Comparison of ENCODE assay signal across 24 mouse cellular contexts in genomic region chr15:79430461-79431000, GRCm38 (mm10).
"Had no signal": no experiment of that assay in that cellular context is flagged by ENCODE, and none has a peak within 500 bp of the region (broad histone marks: within the 10 kb centered on the region; RNA-seq: fewer than 3 reads in every experiment).

No protein-coding gene starts in this region.

- ATAC-seq: hindbrain, embryonic 16.5 days; inflammation-experienced regulatory T-cells, adult 6 months; intestine, embryonic 15.5 days; intestine, postnatal 0 days; liver, postnatal 0 days had no signal

- H3K4me2 ChIP-seq: heart, embryonic 12.5 days; heart, embryonic 15.5 days; hindbrain, embryonic 13.5 days; intestine, embryonic 15.5 days; limb, embryonic 12.5 days; liver, embryonic 11.5 days; liver, embryonic 13.5 days; liver, embryonic 15.5 days had no signal

- H3K27ac ChIP-seq: hindbrain, embryonic 10.5 days; hindbrain, embryonic 13.5 days; intestine, embryonic 15.5 days; layer of hippocampus, adult 2 months; left cerebral cortex, adult 2 months; limb, embryonic 10.5 days; limb, embryonic 12.5 days; liver, embryonic 15.5 days had no signal

- H3K4me3 ChIP-seq: gastrocnemius, adult 2 months; heart, embryonic 12.5 days; heart, embryonic 15.5 days; hindbrain, embryonic 10.5 days; hindbrain, embryonic 13.5 days; intestine, embryonic 15.5 days; layer of hippocampus, adult 2 months; left cerebral cortex, adult 2 months; limb, embryonic 10.5 days; limb, embryonic 12.5 days; liver, embryonic 13.5 days; liver, embryonic 15.5 days had no signal

- H3K9me3 ChIP-seq: heart, embryonic 15.5 days; hindbrain, embryonic 13.5 days; intestine, embryonic 15.5 days; limb, embryonic 10.5 days; liver, embryonic 13.5 days; liver, embryonic 15.5 days had no signal

- DNase-seq: gastrocnemius, adult 2 months; gastrocnemius, postnatal 10 days; gastrocnemius, postnatal 25 days; heart, postnatal 14 days; heart, postnatal 4 days; kidney, postnatal 10 days; kidney, postnatal 4 days; liver; liver, embryonic 13.5 days; liver, postnatal 0 days had no signal

- H3K9ac ChIP-seq: heart, embryonic 12.5 days; heart, embryonic 15.5 days; hindbrain, embryonic 13.5 days; intestine, embryonic 15.5 days; limb, embryonic 12.5 days; liver, embryonic 13.5 days; liver, embryonic 15.5 days; liver, postnatal 0 days had no signal

- H3K4me1 ChIP-seq: limb, embryonic 12.5 days had no signal

- H3K27me3 ChIP-seq: heart, embryonic 12.5 days; heart, embryonic 15.5 days; hindbrain, embryonic 13.5 days; intestine, embryonic 15.5 days; limb, embryonic 12.5 days; liver, embryonic 13.5 days; liver, embryonic 15.5 days had no signal
